Mouse (Mus musculus): ENCODE measurements at regions not wholly inside any gene's neighbourhood (a gene's known extent, or its start where the extent isn't known, plus 50 kb on each side); places are given as distances from the start of the nearest gene placed in this dataset.
A peak's percentile ranks its signal among the peaks of the same experiment; 100 is the strongest.

DNA sequence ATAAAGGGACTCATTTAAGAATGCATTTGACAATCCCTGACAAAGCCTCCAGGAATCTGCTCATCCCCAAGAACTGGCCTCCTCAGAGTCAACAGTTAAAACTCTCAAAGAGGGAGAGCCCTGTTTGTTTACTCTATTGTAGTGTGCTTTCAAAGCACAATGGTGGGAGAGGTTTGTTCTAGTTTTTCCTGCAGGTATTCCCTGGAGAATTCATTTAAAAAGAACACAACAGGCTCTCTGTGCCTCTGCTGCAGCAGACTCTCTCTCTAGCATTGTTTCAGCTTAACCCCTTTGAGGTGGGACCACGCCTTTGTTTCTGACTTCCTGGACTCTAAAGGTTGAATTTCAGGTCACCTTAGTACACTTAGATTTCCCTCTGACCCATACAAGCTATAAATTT is 149.1 kb downstream of the Kitl start:
- TF ChIP-seq CTCF (IDR thresholded peaks at IDR 0.05; ENCODE audit: low read depth) = no peak
- 32% methylated on average over 1 of the region's 1 CpGs for WGBS
- Histone ChIP-seq H3K4me1 (replicated peaks; ENCODE audit: control insufficient read depth, insufficient read depth, low read length) (no peaks in the 10 kb centered on the region), H3K9ac (ENCODE audit: low read depth, low read length) (no peak overlapping the region), H3K27ac (ENCODE audit: low read depth, low read length) (no peak overlapping the region), H3K4me2 (replicated peaks; ENCODE audit: low read depth) (no peak overlapping the region), H3K9me3 (ENCODE audit: control insufficient read depth) (no peaks in the 10 kb centered on the region), H3K36me3 (ENCODE audit: control insufficient read depth, insufficient read depth) (no peaks in the 10 kb centered on the region; the same call in 1 of the 2 replicates), H3K27me3 (replicated peaks; ENCODE audit: control insufficient read depth, insufficient read depth, low read length) (no peaks in the 10 kb centered on the region), H3K4me3 (ENCODE audit: low read depth, low read length) (no peak overlapping the region)
- no peak for ATAC-seq

DNA sequence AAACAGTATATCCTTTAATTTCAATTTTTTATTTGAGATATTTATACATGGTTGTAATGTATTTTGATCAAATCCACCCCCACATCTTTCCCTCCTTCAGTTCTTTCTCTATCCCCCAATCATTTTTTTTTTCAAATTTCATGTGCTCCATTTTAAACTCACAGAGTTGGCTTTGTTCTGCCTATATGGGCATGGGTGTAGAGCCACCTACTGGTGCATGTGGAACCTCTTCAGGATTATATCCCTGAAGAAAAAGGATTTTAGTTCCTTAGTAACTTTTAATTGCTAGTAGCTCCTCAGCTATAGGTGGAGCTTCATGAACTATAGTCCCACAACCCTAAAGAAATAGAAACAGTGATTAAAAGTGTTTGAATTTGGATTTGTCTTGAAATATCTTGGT is 155.4 kb downstream of the Kitl start:
- H3K9ac ChIP-seq (ENCODE audit: low read depth, low read length) = no peak overlapping the region
- no peaks in the 10 kb centered on the region for H3K27me3 ChIP-seq (replicated peaks; ENCODE audit: control insufficient read depth, insufficient read depth, low read length)
- no peaks in the 10 kb centered on the region for H3K36me3 ChIP-seq (ENCODE audit: control insufficient read depth, insufficient read depth)
- H3K9me3 ChIP-seq (ENCODE audit: control insufficient read depth) = no peaks in the 10 kb centered on the region
- peak; percentile 66 for TF ChIP-seq CTCF (IDR thresholded peaks at IDR 0.05; ENCODE audit: low read depth)
- H3K4me3 ChIP-seq (ENCODE audit: low read depth, low read length) = no peak overlapping the region
- no peaks in the 10 kb centered on the region for H3K4me1 ChIP-seq (replicated peaks; ENCODE audit: control insufficient read depth, insufficient read depth, low read length)
- ATAC-seq = no peak
- H3K27ac ChIP-seq (ENCODE audit: low read depth, low read length) = no peak overlapping the region
- no peak overlapping the region for H3K4me2 ChIP-seq (replicated peaks; ENCODE audit: low read depth)

DNA sequence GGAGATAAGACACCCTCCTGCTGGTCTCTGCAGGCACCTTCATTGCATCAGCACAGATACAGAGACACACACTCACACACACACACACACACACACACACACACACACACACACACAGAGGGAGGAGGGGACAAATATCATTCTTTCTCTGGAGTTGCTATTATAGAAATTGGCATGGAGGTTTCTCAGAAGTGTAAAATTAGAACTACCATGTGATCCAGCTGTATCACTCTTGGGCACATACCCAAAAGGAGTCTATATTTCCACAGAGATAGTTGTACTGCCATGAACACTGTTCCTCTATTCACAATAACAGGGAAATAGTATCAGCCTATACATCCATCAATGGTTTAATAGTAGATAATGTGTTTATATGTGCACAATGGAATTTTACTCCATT is 137.8 kb upstream of the Gm4301 start:
- Histone ChIP-seq H3K9me3 (ENCODE audit: control insufficient read depth) (no peaks in the 10 kb centered on the region), H3K4me1 (replicated peaks; ENCODE audit: control insufficient read depth, insufficient read depth, low read length) (no peaks in the 10 kb centered on the region), H3K36me3 (ENCODE audit: control insufficient read depth, insufficient read depth) (no peaks in the 10 kb centered on the region), H3K4me3 (ENCODE audit: low read depth, low read length) (no peak overlapping the region), H3K9ac (ENCODE audit: low read depth, low read length) (no peak overlapping the region), H3K27me3 (replicated peaks; ENCODE audit: control insufficient read depth, insufficient read depth, low read length) (no peaks in the 10 kb centered on the region), H3K4me2 (replicated peaks; ENCODE audit: low read depth) (no peak overlapping the region), H3K27ac (ENCODE audit: low read depth, low read length) (no peak overlapping the region)
- TF ChIP-seq CTCF (IDR thresholded peaks at IDR 0.05; ENCODE audit: low read depth) = no peak
- ATAC-seq = no peak

DNA sequence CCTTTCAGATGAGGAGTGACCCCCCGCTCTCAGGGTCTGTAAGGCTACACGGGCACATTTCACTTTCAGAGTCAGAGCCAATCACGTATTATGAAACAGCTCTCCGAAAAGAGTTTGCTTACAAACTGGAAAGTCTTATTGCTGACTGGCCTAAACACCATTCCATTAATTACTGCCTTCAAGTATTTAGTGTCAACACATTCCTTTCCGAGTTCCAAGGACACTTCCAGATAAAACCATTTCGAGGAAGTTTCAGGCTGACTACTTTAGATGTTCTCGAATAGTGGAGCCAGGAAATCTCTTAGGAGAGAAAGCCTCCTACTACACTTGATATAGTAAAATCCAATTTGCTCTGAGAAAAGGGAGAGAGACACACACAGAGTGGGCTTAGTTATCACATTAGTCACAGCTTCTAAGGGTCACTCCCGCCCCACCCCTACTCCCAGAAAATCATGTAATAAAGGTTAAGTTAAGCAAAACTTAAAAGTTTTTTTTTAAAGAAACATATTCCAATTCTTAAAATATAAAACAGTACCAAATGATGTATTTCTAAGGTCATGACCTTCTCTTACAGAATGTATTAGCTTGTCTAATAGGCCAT is 136.3 kb upstream of the Gm4301 start:
- TF ChIP-seq CTCF (IDR thresholded peaks at IDR 0.05; ENCODE audit: low read depth) = no peak
- Histone ChIP-seq H3K4me3 (ENCODE audit: low read depth, low read length) (no peak overlapping the region), H3K27ac (ENCODE audit: low read depth, low read length) (no peak overlapping the region), H3K4me2 (replicated peaks; ENCODE audit: low read depth) (no peak overlapping the region), H3K9me3 (ENCODE audit: control insufficient read depth) (no peaks in the 10 kb centered on the region), H3K27me3 (replicated peaks; ENCODE audit: control insufficient read depth, insufficient read depth, low read length) (no peaks in the 10 kb centered on the region), H3K4me1 (replicated peaks; ENCODE audit: control insufficient read depth, insufficient read depth, low read length) (no peaks in the 10 kb centered on the region), H3K9ac (ENCODE audit: low read depth, low read length) (no peak overlapping the region), H3K36me3 (ENCODE audit: control insufficient read depth, insufficient read depth) (no peaks in the 10 kb centered on the region)
- no peak for ATAC-seq
- WGBS = 46% methylated on average over 8 of the region's 8 CpGs

DNA sequence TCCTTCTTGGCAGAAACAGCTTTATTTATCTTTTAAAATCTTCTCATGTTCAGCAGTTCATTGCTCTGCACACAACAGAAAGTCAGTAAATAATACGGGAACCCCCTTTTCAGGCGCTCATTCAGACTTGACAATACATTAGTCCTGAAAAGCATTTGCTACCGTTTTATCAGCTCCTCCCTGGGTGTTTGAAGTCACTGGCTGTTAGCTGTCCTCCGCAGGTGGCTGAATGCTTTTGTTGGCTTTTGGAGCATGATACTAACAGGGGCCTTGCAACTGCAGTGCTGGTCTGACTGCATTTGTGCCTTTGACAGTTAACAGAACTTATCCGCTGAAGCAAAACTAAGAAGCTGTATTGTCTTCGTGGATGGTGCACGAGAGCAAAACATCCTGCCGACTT is 135.0 kb upstream of the Gm4301 start:
- Histone ChIP-seq H3K9ac (ENCODE audit: low read depth, low read length) (no peak overlapping the region), H3K4me2 (replicated peaks; ENCODE audit: low read depth) (no peak overlapping the region), H3K9me3 (ENCODE audit: control insufficient read depth) (no peaks in the 10 kb centered on the region), H3K27ac (ENCODE audit: low read depth, low read length) (no peak overlapping the region), H3K4me1 (replicated peaks; ENCODE audit: control insufficient read depth, insufficient read depth, low read length) (no peaks in the 10 kb centered on the region), H3K27me3 (replicated peaks; ENCODE audit: control insufficient read depth, insufficient read depth, low read length) (no peaks in the 10 kb centered on the region), H3K36me3 (ENCODE audit: control insufficient read depth, insufficient read depth) (no peaks in the 10 kb centered on the region), H3K4me3 (ENCODE audit: low read depth, low read length) (no peak overlapping the region)
- TF ChIP-seq CTCF (IDR thresholded peaks at IDR 0.05; ENCODE audit: low read depth) = no peak
- WGBS = 26% methylated on average over 8 of the region's 8 CpGs
- ATAC-seq = no peak

DNA sequence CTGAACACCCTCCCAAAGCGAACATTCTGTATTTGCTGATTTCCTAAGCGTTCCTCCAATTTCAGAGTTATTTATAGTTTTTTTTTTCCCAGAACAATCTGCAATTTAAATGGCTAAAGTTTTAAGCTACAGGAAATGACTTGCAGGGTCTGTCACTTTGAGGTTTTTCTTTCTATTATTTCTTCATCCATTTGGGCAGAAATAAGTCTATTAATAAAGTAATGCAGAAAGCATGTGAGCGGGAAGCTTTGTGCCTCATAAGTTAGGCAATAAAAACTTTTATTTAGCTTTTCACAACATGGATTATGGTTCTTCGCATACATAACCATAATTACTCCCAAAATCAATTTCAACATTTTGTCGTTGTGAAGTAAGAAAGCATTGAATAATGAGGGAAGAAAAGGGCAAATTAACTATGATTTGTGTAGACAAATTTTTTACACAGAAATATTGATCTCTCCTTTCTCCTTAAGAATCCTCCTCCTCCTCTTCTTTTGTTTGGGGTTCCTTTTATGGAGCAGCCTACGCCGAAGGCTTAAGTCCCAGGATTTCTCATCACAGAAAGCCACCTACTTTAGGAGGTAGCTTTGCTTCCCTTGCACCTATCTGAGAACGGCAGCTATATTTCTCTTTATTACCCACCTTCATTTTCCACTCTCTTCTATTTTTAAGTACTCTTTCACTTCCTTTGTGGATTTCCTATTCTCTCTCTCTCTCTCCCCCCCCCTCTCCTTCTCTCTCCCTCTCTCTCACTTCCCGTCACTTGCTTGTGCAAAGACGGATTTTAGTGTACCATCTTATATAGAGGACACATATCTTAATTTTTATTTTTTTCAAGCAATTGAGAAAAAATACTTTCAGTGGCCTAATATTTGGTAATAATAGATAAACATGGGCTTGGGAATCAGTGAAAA is 128.6 kb upstream of the Gm4301 start:
- Histone ChIP-seq H3K4me3 (ENCODE audit: low read depth, low read length) (no peak overlapping the region), H3K9ac (ENCODE audit: low read depth, low read length) (no peak overlapping the region), H3K27me3 (replicated peaks; ENCODE audit: control insufficient read depth, insufficient read depth, low read length) (no peaks in the 10 kb centered on the region), H3K4me2 (replicated peaks; ENCODE audit: low read depth) (no peak overlapping the region), H3K36me3 (ENCODE audit: control insufficient read depth, insufficient read depth) (no peaks in the 10 kb centered on the region), H3K27ac (ENCODE audit: low read depth, low read length) (no peak overlapping the region), H3K9me3 (ENCODE audit: control insufficient read depth) (no peaks in the 10 kb centered on the region), H3K4me1 (replicated peaks; ENCODE audit: control insufficient read depth, insufficient read depth, low read length) (no peaks in the 10 kb centered on the region)
- TF ChIP-seq CTCF (IDR thresholded peaks at IDR 0.05; ENCODE audit: low read depth) = no peak
- no peak for ATAC-seq
- 85% methylated on average over 10 of the region's 10 CpGs for WGBS

Data from intestine, postnatal 0 days (tissue).